Comparison of ENCODE assay signal across 9 mouse cellular contexts in the genomic region with DNA sequence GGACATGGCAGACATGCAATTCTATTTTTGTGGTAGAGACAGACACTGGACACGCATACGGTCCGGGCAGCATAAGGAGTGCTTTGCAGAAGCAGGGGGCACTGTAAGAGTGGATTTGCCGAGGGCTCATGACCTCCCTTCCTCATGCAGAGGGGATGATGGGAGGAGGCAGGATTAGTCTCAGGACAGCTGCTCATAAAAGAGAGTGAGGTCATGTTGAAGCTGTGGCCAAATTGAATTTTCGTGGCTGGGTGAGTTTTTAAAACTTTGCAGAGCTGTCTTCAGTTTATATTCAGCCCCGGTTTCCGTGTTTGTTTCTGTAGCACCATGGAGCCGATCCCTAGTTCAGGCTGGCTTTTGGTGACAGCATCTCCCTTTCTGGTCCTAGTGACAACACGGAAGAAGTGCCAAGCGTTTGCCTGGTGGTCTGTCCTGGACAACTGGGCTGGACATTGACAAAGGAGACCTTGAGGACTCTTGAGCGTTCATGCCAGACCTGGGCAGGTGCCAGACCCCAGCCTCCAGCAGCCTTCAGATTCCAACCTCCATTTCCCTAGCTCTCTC. TPM values are rescaled to one million over a fixed set of nuclear protein-coding genes. Genes with fewer than 3 reads are reported as not detected.
A peak's percentile ranks its signal among the peaks of the same experiment; 100 is the strongest.
DNase-seq lines count a peak whose midpoint lies in the region; ATAC-seq and TF ChIP-seq lines count a peak whose summit lies in the region.
"Had no signal": no experiment of that assay in that cellular context is flagged by ENCODE, and none has a peak within 500 bp of the region (broad histone marks: within the 10 kb centered on the region; RNA-seq: fewer than 3 reads in every experiment).

No protein-coding gene starts in this region.

- 19% methylated on average over 11 of the region's 11 CpGs for WGBS in heart, postnatal 0 days

- no peak overlapping the region for H3K9ac ChIP-seq in heart, postnatal 0 days (replicated peaks; ENCODE audit: low read depth, low read length)

- no peak overlapping the region for H3K4me3 ChIP-seq in embryonic fibroblast, embryonic 13.5 days (ENCODE audit: insufficient read depth, low read length)
- no peak overlapping the region for H3K4me3 ChIP-seq in heart, postnatal 0 days (ENCODE audit: low read depth, low read length)

- H3K4me2 ChIP-seq in heart, postnatal 0 days (ENCODE audit: low read depth, low read length) = peak overlapping the region; percentile 23

- H3K9me3 ChIP-seq in heart, postnatal 0 days (replicated peaks; ENCODE audit: control insufficient read depth, low read length) = no peaks in the 10 kb centered on the region

- H3K4me1 ChIP-seq in embryonic fibroblast, embryonic 13.5 days (ENCODE audit: control insufficient read depth, insufficient read depth, low read length) = peaks cover 12% of the 10 kb centered on the region; the same call in 1 of the 2 replicates
- peaks cover 25% of the 10 kb centered on the region for H3K4me1 ChIP-seq in heart, postnatal 0 days (ENCODE audit: control insufficient read depth, insufficient read depth)

- TF ChIP-seq CTCF in embryonic fibroblast, embryonic 13.5 days (IDR thresholded peaks at IDR 0.05; ENCODE audit: borderline replicate concordance, insufficient read depth, low read length) = no peak
- peak; percentile 40 for TF ChIP-seq CTCF in heart, postnatal 0 days (IDR thresholded peaks at IDR 0.05; ENCODE audit: low read depth)

- peak; percentile 86 for ATAC-seq in heart, postnatal 0 days (ENCODE audit: insufficient read depth, low read depth)
- ATAC-seq in megakaryocyte progenitor cell, adult 5-6 weeks (replicated peaks; ENCODE audit: poor library complexity) = no peak

- TF ChIP-seq EP300 in heart, postnatal 0 days (IDR thresholded peaks at IDR 0.05; ENCODE audit: low read depth) = no peak

- peak; percentile 59 for DNase-seq in 3134 (ENCODE audit: extremely low read depth, insufficient read length, low spot score)
- DNase-seq in adrenal gland, adult 2 months = peak; percentile 76
- peak; percentile 87 for DNase-seq in heart, postnatal 0 days (ENCODE audit: low spot score)
- DNase-seq in layer of hippocampus, adult 8-10 months (ENCODE audit: low spot score in 2 of 2) = peak; percentile 19 to 21
- peak; percentile 60 to 80 for DNase-seq in lung, postnatal 4 days
- DNase-seq in urinary bladder, postnatal 36 days (ENCODE audit: low spot score in 2 of 2) = peak; percentile 45 to 50

- H3K27me3 ChIP-seq in heart, postnatal 0 days (ENCODE audit: control insufficient read depth, insufficient read depth, low read length) = no peaks in the 10 kb centered on the region

- peak overlapping the region; percentile 23; the same call in 1 of the 2 replicates for H3K27ac ChIP-seq in embryonic fibroblast, embryonic 13.5 days (ENCODE audit: insufficient read depth, low read length)
- peak overlapping the region; percentile 73 for H3K27ac ChIP-seq in heart, postnatal 0 days (ENCODE audit: low read depth)

- no peaks in the 10 kb centered on the region for H3K36me3 ChIP-seq in heart, postnatal 0 days (replicated peaks; ENCODE audit: control insufficient read depth, insufficient read depth, low read length)

- no peak for TF ChIP-seq POLR2A in embryonic fibroblast, embryonic 13.5 days (IDR thresholded peaks at IDR 0.05; ENCODE audit: low read depth, low read length)

RNA-seq across cellular contexts. Expression of gene Cdrt4, which starts 46.8 kb away (rescaled TPM):
- not detected for total RNA-seq in adrenal gland, adult 2 months (2021)
- polyA plus RNA-seq in adrenal gland, adult 2 months (2012; rRNA removed) = 0.16 TPM in 1 of 2 replicates, not detected in the other
- polyA plus RNA-seq in embryonic fibroblast, embryonic 13.5 days (2011; ENCODE audit: insufficient read length, low read depth, missing spikeins) = not detected in 2 replicates
- total RNA-seq in heart, postnatal 0 days (2014; rRNA removed; ENCODE audit: low replicate concordance) = not detected in 2 replicates
- 0.16 TPM in 1 of 2 replicates, not detected in the other for polyA plus RNA-seq in heart, postnatal 0 days (2015; fragmentation: Nextera tagmentation; extraction: Ambion mirVana)
- under 1 TPM in 1 of 4 experiments, not detected in 3; 0.66 TPM for total RNA-seq in layer of hippocampus, adult 8-10 months (2022)
- not detected in 2 replicates for total RNA-seq in megakaryocyte progenitor cell, adult 5-6 weeks (2015)
- not detected in 2 replicates for total RNA-seq in megakaryocyte progenitor cell, adult 5-6 weeks (2017)
- total RNA-seq: left cerebral cortex, adult 8-10 months had no signal

Comparison
In these comparisons a context has a peak if more than half of its experiments do, and no peak if none do; other contexts are left out.
1. DNase-seq: peak in every context shown above with its lines; median percentile 87 in heart, postnatal 0 days; 76 in adrenal gland, adult 2 months; 70 in lung, postnatal 4 days; 59 in 3134; 48 in urinary bladder, postnatal 36 days; 20 in layer of hippocampus, adult 8-10 months.